Mouse (Mus musculus): ENCODE data around the gene Txnrd3. TPM values are rescaled to one million over a fixed set of nuclear protein-coding genes. Genes with fewer than 3 reads are reported as not detected.
A peak's percentile ranks its signal among the peaks of the same experiment; 100 is the strongest.

Gene Txnrd3
- polyA plus RNA-seq, 1 experiment from 2014 or later: 14.6 TPM

- peak; percentile 75; the same call in 1 of the 2 replicates for ATAC-seq (ENCODE audit: insufficient read depth)
- Histone ChIP-seq H3K27me3 (ENCODE audit: insufficient read depth, low read length) (no peaks in the 10 kb centered on the region), H3K36me3 (ENCODE audit: insufficient read depth) (no peaks in the 10 kb centered on the region), H3K27ac (ENCODE audit: low read depth) (no peak overlapping the region), H3K4me2 (peak overlapping the region; percentile 21; the same call in 1 of the 2 replicates), H3K4me1 (ENCODE audit: insufficient read depth) (no peaks in the 10 kb centered on the region), H3K9me3 (ENCODE audit: low read depth, low read length) (no peaks in the 10 kb centered on the region), H3K9ac (no peak overlapping the region), H3K4me3 (ENCODE audit: low read depth, low read length) (no peak overlapping the region)
- DNase-seq: peak; percentile 90
- WGBS: 9% methylated on average over 10 of the region's 10 CpGs
- TF ChIP-seq CTCF (IDR thresholded peaks at IDR 0.05; ENCODE audit: low read depth): peak; percentile 88
These were observed 11.8 kb upstream of the Txnrd3 start for GRCm38 (mm10) chr6:89631809-89632562.

DNA sequence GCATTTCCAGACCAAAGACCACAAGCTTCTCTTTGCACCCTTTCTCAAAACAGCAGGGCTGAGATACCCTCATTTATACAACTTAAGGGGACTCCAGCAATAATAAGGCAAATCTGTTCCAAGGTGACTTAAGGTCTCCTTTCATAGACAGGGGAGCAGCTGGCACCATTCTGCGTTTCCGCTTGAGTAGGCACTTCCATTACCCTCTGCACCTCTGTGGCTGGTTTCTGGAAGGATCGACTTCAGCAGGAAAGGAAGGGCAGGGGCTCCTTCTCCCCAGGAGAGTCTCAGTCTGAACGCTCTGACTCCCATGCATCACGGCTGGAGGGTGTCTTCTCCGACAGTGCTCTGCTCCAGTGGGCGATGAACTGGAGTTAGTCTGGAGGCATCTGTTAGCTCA lies 10.7 kb upstream of the Txnrd3 start:
- H3K36me3 ChIP-seq (ENCODE audit: insufficient read depth): no peaks in the 10 kb centered on the region
- no peaks in the 10 kb centered on the region for H3K9me3 ChIP-seq (ENCODE audit: low read depth, low read length)
- no peak overlapping the region for H3K4me2 ChIP-seq
- H3K4me3 ChIP-seq (ENCODE audit: low read depth, low read length): no peak overlapping the region
- no peaks in the 10 kb centered on the region for H3K4me1 ChIP-seq (ENCODE audit: insufficient read depth)
- no peak overlapping the region for H3K27ac ChIP-seq (ENCODE audit: low read depth)
- no peak for ATAC-seq (ENCODE audit: insufficient read depth)
- no peak for DNase-seq
- H3K9ac ChIP-seq: no peak overlapping the region
- 72% methylated on average over 7 of the region's 7 CpGs for WGBS
- TF ChIP-seq CTCF (IDR thresholded peaks at IDR 0.05; ENCODE audit: low read depth): no peak
- no peaks in the 10 kb centered on the region for H3K27me3 ChIP-seq (ENCODE audit: insufficient read depth, low read length)

DNA sequence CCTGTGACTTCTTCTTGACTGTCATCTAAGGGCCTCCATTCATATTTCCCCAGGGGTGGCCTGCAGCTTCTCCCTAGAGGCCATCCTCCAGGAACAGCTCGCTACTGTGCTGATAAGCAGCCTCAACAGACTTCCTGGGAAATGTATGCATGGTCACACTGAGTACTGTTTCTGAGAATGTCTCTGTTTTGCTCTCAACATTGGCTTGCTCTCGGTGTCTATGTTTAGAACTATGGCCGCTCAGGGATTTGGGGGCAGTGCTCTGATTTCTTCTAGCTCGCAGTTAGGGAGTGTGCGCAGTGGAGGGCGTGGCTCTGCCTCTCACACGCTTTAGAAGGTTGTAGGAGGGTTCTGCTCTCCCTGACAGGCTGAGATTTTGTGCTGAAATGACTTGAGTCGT lies 9.4 kb upstream of the Txnrd3 start:
- H3K4me2 ChIP-seq: no peak overlapping the region
- no peak for ATAC-seq (ENCODE audit: insufficient read depth)
- no peak for DNase-seq
- H3K4me1 ChIP-seq (ENCODE audit: insufficient read depth): no peaks in the 10 kb centered on the region
- H3K4me3 ChIP-seq (ENCODE audit: low read depth, low read length): no peak overlapping the region
- no peaks in the 10 kb centered on the region for H3K27me3 ChIP-seq (ENCODE audit: insufficient read depth, low read length)
- H3K27ac ChIP-seq (ENCODE audit: low read depth): no peak overlapping the region
- no peaks in the 10 kb centered on the region for H3K9me3 ChIP-seq (ENCODE audit: low read depth, low read length)
- 28% methylated on average over 8 of the region's 8 CpGs for WGBS
- no peak overlapping the region for H3K9ac ChIP-seq
- no peaks in the 10 kb centered on the region for H3K36me3 ChIP-seq (ENCODE audit: insufficient read depth)
- no peak for TF ChIP-seq CTCF (IDR thresholded peaks at IDR 0.05; ENCODE audit: low read depth)

DNA sequence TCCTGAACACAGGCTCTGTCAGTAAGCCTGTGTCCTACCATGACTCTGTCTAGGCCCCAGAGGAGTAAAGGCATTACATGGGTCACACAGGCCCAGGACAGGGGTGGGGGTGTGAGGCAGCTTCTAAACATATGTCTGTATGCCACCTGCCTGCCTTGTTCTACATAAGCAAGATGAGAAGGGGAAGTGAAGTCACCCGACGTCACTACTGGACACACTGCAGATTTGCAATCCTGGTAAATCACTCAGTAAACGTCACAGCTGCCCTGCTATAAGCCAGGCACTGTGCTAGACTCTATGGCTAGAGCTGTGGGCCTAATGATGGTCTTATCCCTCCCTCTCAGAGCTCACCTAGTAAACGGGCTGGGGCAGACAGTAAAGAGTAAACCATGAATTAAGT lies 5.8 kb upstream of the Txnrd3 start:
- no peak overlapping the region for H3K4me2 ChIP-seq
- 71% methylated on average over 4 of the region's 4 CpGs for WGBS
- no peak for DNase-seq
- no peaks in the 10 kb centered on the region for H3K9me3 ChIP-seq (ENCODE audit: low read depth, low read length)
- TF ChIP-seq CTCF (IDR thresholded peaks at IDR 0.05; ENCODE audit: low read depth): no peak
- ATAC-seq (ENCODE audit: insufficient read depth): no peak
- H3K4me1 ChIP-seq (ENCODE audit: insufficient read depth): no peaks in the 10 kb centered on the region
- no peak overlapping the region for H3K4me3 ChIP-seq (ENCODE audit: low read depth, low read length)
- no peaks in the 10 kb centered on the region for H3K27me3 ChIP-seq (ENCODE audit: insufficient read depth, low read length)
- no peak overlapping the region for H3K27ac ChIP-seq (ENCODE audit: low read depth)
- no peak overlapping the region for H3K9ac ChIP-seq
- H3K36me3 ChIP-seq (ENCODE audit: insufficient read depth): no peaks in the 10 kb centered on the region

DNA sequence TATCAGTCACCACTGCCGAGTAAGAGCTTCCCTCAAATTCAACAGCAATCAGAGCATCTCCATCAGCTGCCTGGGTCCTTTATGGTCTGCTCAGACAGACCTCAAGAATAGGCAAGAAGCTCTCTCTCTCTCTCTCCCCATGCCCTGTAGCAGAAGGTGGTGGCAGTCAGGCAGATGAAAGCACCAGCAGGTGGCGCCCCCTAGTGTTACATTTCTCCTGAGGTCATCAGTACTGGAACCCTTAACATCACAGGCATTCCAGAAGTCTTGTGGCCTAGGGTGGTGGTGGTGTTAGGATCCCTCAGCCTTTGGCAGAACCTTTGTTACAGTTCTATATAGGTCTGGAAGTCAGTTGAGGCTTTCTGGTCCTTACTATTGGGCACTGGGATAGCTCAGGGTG lies 4.8 kb upstream of the Txnrd3 start:
- DNase-seq (peak; percentile 62), ATAC-seq (ENCODE audit: insufficient read depth) (no peak)
- WGBS: 30% methylated on average over 2 of the region's 2 CpGs
- H3K9me3 ChIP-seq (ENCODE audit: low read depth, low read length): no peaks in the 10 kb centered on the region
- H3K4me1 ChIP-seq (ENCODE audit: insufficient read depth): no peaks in the 10 kb centered on the region
- no peak overlapping the region for H3K4me2 ChIP-seq
- H3K4me3 ChIP-seq (ENCODE audit: low read depth, low read length): no peak overlapping the region
- no peak overlapping the region for H3K27ac ChIP-seq (ENCODE audit: low read depth)
- H3K27me3 ChIP-seq (ENCODE audit: insufficient read depth, low read length): no peaks in the 10 kb centered on the region
- H3K36me3 ChIP-seq (ENCODE audit: insufficient read depth): no peaks in the 10 kb centered on the region
- TF ChIP-seq CTCF (IDR thresholded peaks at IDR 0.05; ENCODE audit: low read depth): peak; percentile 62
- no peak overlapping the region for H3K9ac ChIP-seq

DNA sequence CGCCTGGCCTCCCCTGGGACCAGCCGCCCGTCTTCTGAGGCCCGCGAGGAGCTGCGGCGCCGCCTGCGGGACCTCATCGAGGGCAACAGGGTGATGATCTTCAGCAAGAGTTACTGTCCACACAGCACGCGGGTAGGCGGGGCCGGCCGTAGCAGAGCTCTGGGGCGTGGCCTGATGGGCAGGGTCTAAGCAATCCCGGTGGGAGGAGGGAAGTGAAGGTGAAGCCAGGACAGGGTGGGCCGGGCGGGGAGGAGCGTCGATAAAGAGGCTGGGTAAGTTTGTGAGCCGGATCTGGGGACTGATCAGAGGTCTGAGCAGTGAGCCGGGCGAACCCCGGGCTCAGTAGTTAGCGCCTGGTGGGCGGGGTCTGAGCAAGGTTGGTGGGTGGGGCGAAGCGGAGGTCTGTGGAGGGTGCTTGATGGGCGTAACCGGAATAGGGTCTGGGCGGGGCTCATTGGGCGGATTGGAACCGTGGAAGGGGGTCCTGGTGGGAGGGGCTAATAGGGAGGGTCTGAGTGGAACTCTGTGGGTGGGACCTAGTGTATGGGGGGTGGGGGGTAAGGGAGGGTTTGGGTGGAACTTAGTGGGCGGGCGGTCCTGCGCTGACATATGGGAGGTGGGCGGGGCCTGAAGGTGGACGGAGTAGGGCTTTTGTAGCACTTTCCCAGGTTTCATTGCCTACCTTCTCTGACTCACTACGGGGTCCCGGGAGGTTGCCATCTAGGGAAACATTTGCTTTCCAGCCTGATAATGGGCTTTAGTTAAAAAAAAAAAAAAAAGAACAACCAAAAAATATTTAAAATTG lies 685 bp downstream of the Txnrd3 start:
- Histone ChIP-seq H3K27me3 (ENCODE audit: insufficient read depth, low read length) (no peaks in the 10 kb centered on the region), H3K27ac (ENCODE audit: low read depth) (peak overlapping the region; percentile 94), H3K9ac (peak overlapping the region; percentile 58), H3K9me3 (ENCODE audit: low read depth, low read length) (no peaks in the 10 kb centered on the region), H3K4me1 (ENCODE audit: insufficient read depth) (no peaks in the 10 kb centered on the region), H3K4me3 (ENCODE audit: low read depth, low read length) (peak overlapping the region; percentile 62), H3K36me3 (ENCODE audit: insufficient read depth) (no peaks in the 10 kb centered on the region), H3K4me2 (peak overlapping the region; percentile 94)
- TF ChIP-seq CTCF (IDR thresholded peaks at IDR 0.05; ENCODE audit: low read depth): no peak
- WGBS: under 1% methylated on average over 41 of the region's 41 CpGs
- DNase-seq: peak; percentile 96
- ATAC-seq (ENCODE audit: insufficient read depth): peak; percentile 95

- whole genome bisulfite sequencing: 82% methylated on average over 8 of the region's 8 CpGs
- ATAC-seq (ENCODE audit: insufficient read depth) (no peak), DNase-seq (no peak)
These were observed 6.1 kb downstream of the Txnrd3 start for GRCm38 (mm10) chr6:89649897-89650296.

More at GRCm38 (mm10) chr6:89649897-89650296, 6.1 kb downstream of the Txnrd3 start:
- Histone ChIP-seq H3K27me3 (ENCODE audit: insufficient read depth, low read length) (no peaks in the 10 kb centered on the region), H3K36me3 (ENCODE audit: insufficient read depth) (no peaks in the 10 kb centered on the region), H3K4me3 (ENCODE audit: low read depth, low read length) (no peak overlapping the region), H3K27ac (ENCODE audit: low read depth) (no peak overlapping the region), H3K9me3 (ENCODE audit: low read depth, low read length) (no peaks in the 10 kb centered on the region), H3K4me2 (no peak overlapping the region), H3K4me1 (ENCODE audit: insufficient read depth) (no peaks in the 10 kb centered on the region), H3K9ac (no peak overlapping the region)
- TF ChIP-seq CTCF (IDR thresholded peaks at IDR 0.05; ENCODE audit: low read depth): no peak
